Mouse (Mus musculus): ENCODE results near the gene Ifit3b. TPM values are rescaled to one million over a fixed set of nuclear protein-coding genes. Genes with fewer than 3 reads are reported as not detected.
"Not testable (repeated sequence)": the region's sequence is repeated elsewhere in the genome, so short reads cannot be mapped to it uniquely, and the experiment has no call there.

The Ifit3b gene
- polyA plus RNA-seq, 1 experiment from 2014 or later: 0.16 TPM

GRCm38 (mm10) chr19:34623781-34624180, 16.0 kb downstream of the Ifit3b start:
- H3K9ac ChIP-seq (replicated peaks): no peak overlapping the region
- no peaks in the 10 kb centered on the region for H3K9me3 ChIP-seq
- no peak overlapping the region for H3K27ac ChIP-seq
- no peaks in the 10 kb centered on the region for H3K4me1 ChIP-seq (replicated peaks)
- no peaks in the 10 kb centered on the region for H3K36me3 ChIP-seq
- no peaks in the 10 kb centered on the region for H3K27me3 ChIP-seq
- no peak overlapping the region for H3K4me3 ChIP-seq (replicated peaks)
- WGBS: 94% methylated on average over 6 of the region's 6 CpGs
- H3K4me2 ChIP-seq (replicated peaks): no peak overlapping the region
- ATAC-seq: no peak

DNA sequence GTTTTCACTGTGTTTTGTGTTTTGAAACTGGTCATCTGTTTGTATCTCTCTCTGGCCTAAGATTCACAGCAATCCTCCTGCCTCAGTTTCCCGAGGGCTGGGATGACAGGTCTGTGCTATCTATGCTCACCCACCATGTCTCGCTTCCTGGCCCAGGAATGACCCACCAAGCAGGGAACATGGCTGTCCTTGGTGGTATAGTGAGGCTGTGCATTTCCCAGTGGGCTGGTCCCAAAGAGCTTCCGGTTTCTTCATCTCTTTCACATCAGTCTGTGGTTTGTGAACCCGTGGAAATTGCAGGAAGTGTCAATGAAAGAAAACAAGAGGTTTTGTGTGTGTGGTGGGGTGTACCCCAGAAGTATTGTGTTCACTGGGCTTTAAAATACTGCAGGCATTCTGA, 16.9 kb downstream of the Ifit3b start:
- 87% methylated on average over 4 of the region's 4 CpGs for WGBS
- Histone ChIP-seq H3K9me3 (no peaks in the 10 kb centered on the region), H3K4me3 (replicated peaks) (no peak overlapping the region), H3K4me2 (replicated peaks) (no peak overlapping the region), H3K27me3 (no peaks in the 10 kb centered on the region), H3K27ac (no peak overlapping the region), H3K9ac (replicated peaks) (no peak overlapping the region), H3K36me3 (no peaks in the 10 kb centered on the region), H3K4me1 (replicated peaks) (no peaks in the 10 kb centered on the region)
- ATAC-seq: no peak

- H3K36me3 ChIP-seq: no peaks in the 10 kb centered on the region
- no peak overlapping the region for H3K4me2 ChIP-seq (replicated peaks)
- no peaks in the 10 kb centered on the region for H3K27me3 ChIP-seq
- no peaks in the 10 kb centered on the region for H3K4me1 ChIP-seq (replicated peaks)
- H3K9me3 ChIP-seq: no peaks in the 10 kb centered on the region
- H3K27ac ChIP-seq: no peak overlapping the region
- H3K4me3 ChIP-seq (replicated peaks): no peak overlapping the region
- no peak overlapping the region for H3K9ac ChIP-seq (replicated peaks)
- WGBS: 75% methylated on average over 2 of the region's 2 CpGs
- ATAC-seq: no peak
These were observed 19.7 kb downstream of the Ifit3b start for GRCm38 (mm10) chr19:34627496-34627895.

GRCm38 (mm10) chr19:34631487-34631886, 23.7 kb downstream of the Ifit3b start:
- no peak overlapping the region for H3K9ac ChIP-seq (replicated peaks)
- H3K27me3 ChIP-seq: no peaks in the 10 kb centered on the region
- no peak for ATAC-seq
- H3K4me2 ChIP-seq (replicated peaks): no peak overlapping the region
- no peaks in the 10 kb centered on the region for H3K36me3 ChIP-seq
- no peak overlapping the region for H3K27ac ChIP-seq
- no peak overlapping the region for H3K4me3 ChIP-seq (replicated peaks)
- H3K4me1 ChIP-seq (replicated peaks): no peaks in the 10 kb centered on the region
- no peaks in the 10 kb centered on the region for H3K9me3 ChIP-seq

- Histone ChIP-seq H3K27me3 (no peaks in the 10 kb centered on the region), H3K9me3 (no peaks in the 10 kb centered on the region), H3K4me1 (replicated peaks) (no peaks in the 10 kb centered on the region), H3K36me3 (no peaks in the 10 kb centered on the region), H3K4me2 (replicated peaks) (no peak overlapping the region), H3K27ac (no peak overlapping the region), H3K9ac (replicated peaks) (no peak overlapping the region), H3K4me3 (replicated peaks) (no peak overlapping the region)
- WGBS: 88% methylated on average over 2 of the region's 2 CpGs
- no peak for ATAC-seq
These were observed 25.7 kb downstream of the Ifit3b start for GRCm38 (mm10) chr19:34633484-34633883.

DNA sequence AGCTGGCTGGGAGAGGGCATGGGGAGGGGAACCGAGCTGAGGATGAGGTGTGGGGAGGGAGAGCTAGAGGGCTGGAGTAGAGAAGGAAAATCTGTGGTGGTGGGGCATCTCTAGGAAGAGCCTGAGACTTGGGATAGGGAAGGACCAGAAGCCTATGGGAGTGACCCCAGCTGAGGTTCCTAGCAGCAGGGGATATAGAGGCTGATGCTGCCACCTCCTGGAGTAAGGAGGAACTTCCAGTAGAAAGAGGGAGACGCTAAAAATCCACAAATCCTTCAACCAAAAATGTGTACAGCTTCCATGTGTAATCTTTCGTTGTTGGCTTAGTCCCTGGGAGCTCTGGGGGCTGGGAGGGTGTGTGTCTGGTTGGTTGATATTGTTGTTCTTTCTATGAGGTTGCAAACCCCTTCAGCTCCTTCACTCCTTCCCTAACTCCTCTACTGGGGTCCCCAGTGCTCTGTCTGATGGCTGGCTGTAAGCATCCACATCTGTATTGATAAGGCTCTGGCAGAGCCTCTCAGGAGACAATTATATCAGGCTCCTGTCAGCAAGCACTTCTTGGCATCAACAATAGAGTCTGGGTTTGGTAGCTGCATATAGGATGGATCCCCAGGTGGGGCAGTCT, 29.3 kb downstream of the Ifit3b start:
- H3K4me1 ChIP-seq (replicated peaks): no peaks in the 10 kb centered on the region
- 13% methylated on average over 3 of the region's 3 CpGs for WGBS
- no peaks in the 10 kb centered on the region for H3K27me3 ChIP-seq
- no peaks in the 10 kb centered on the region for H3K9me3 ChIP-seq
- no peak overlapping the region for H3K4me2 ChIP-seq (replicated peaks)
- ATAC-seq: peak; percentile 82; the same call in 1 of the 2 replicates
- H3K4me3 ChIP-seq (replicated peaks): no peak overlapping the region
- H3K36me3 ChIP-seq: no peaks in the 10 kb centered on the region
- no peak overlapping the region for H3K9ac ChIP-seq (replicated peaks)
- no peak overlapping the region for H3K27ac ChIP-seq

DNA sequence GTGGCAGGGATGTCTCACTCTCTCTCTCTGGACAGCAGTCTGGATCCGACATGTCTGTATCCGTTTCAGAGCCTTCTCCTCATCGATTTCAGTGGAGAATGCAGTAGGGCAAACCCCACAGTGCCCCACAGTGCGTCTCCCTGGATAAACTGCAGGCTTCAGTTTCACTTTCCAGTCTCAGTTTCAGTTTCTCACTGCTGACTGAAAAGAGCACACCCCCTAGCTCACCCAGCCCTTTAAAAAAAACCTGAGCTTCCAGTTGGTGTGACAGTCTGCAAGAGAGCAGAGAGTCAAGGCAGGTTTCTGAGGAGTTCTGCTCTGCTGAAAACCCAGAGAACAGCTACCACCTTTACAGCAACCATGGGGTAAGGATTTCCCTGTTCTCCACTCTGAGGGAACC, 32.9 kb downstream of the Ifit3b start, which contains the start of the genes Ifit1bl2 and Ifit1:
Gene Ifit1bl2 (minus strand): TSS at position 121 of the 400 bp plus-strand sequence.
Gene Ifit1 (plus strand): TSS at position 249 of the 400 bp plus-strand sequence.
- H3K36me3 ChIP-seq: no peaks in the 10 kb centered on the region
- H3K9me3 ChIP-seq: no peaks in the 10 kb centered on the region
- H3K27me3 ChIP-seq: no peaks in the 10 kb centered on the region
- no peak within 1 kb of the TSS for H3K27ac ChIP-seq
- H3K4me3 ChIP-seq (replicated peaks): no peak within 1 kb of the TSS
- ATAC-seq: no peak
- no peak within 1 kb of the TSS for H3K4me2 ChIP-seq (replicated peaks)
- 69% methylated on average over 4 of the region's 4 CpGs for WGBS
- no peaks in the 10 kb centered on the region for H3K4me1 ChIP-seq (replicated peaks)
- no peak within 1 kb of the TSS for H3K9ac ChIP-seq (replicated peaks)

- Histone ChIP-seq H3K27ac (no peak overlapping the region), H3K9ac (replicated peaks) (no peak overlapping the region), H3K9me3 (no peaks in the 10 kb centered on the region), H3K4me1 (replicated peaks) (no peaks in the 10 kb centered on the region), H3K27me3 (no peaks in the 10 kb centered on the region), H3K36me3 (no peaks in the 10 kb centered on the region), H3K4me2 (replicated peaks) (no peak overlapping the region), H3K4me3 (replicated peaks) (no peak overlapping the region)
- no peak for ATAC-seq
- 86% methylated on average over 5 of the region's 5 CpGs for WGBS
These were observed 34.8 kb downstream of the Ifit3b start for GRCm38 (mm10) chr19:34642616-34643015.

- 90% methylated on average over 8 of the region's 8 CpGs for WGBS
- not testable (repeated sequence) for H3K4me1 ChIP-seq (replicated peaks); ATAC-seq; H3K9me3 ChIP-seq; H3K27me3 ChIP-seq; H3K4me2 ChIP-seq (replicated peaks); H3K9ac ChIP-seq (replicated peaks); H3K36me3 ChIP-seq; H3K4me3 ChIP-seq (replicated peaks); H3K27ac ChIP-seq
These were observed 39.9 kb downstream of the Ifit3b start for GRCm38 (mm10) chr19:34647630-34648029.

DNA sequence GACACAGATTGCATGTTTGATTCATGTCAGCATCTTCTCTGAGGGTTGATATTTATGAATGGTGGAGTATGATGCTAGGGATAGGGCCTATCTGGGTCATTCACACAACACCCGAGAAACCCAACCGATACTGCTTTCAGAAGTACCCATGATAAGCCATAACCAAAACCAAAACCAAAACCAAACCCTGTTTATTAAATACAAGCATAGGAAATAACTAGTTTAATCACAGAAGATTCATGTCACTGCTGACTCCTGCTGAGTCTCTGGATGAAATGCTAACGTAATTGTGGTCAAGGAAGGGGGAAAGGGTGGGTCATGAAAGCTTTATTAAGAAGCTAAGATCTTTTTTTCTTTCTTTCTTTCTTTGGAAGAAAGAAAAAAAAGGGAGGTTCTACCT, 42.5 kb downstream of the Ifit3b start:
- Histone ChIP-seq H3K9me3 (no peaks in the 10 kb centered on the region), H3K4me3 (replicated peaks) (no peak overlapping the region), H3K4me2 (replicated peaks) (no peak overlapping the region), H3K36me3 (no peaks in the 10 kb centered on the region), H3K4me1 (replicated peaks) (no peaks in the 10 kb centered on the region), H3K27ac (no peak overlapping the region), H3K27me3 (no peaks in the 10 kb centered on the region), H3K9ac (replicated peaks) (no peak overlapping the region)
- WGBS: 89% methylated on average over 3 of the region's 3 CpGs
- no peak for ATAC-seq

DNA sequence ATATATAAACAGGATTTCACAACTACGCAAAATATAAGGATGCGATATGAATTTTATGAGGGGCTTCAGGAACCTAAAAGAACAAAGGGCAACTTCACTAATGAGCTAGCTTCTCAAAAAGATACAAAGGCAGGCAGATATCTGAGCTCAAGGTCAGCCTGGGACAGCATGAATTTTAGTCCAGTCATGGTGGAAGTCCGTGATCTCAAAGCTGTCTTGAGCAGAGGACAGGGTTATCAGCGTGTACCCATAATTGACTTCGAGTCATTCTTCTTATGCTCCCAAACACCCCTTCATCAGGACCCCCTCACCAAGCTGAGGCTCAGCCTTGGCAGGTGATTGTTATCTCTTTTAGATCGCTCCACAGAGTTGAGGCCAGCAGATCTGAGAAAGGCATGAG, 43.2 kb downstream of the Ifit3b start:
- Histone ChIP-seq H3K36me3 (no peaks in the 10 kb centered on the region), H3K27ac (no peak overlapping the region), H3K9ac (replicated peaks) (no peak overlapping the region), H3K4me2 (replicated peaks) (no peak overlapping the region), H3K4me3 (replicated peaks) (no peak overlapping the region), H3K9me3 (no peaks in the 10 kb centered on the region), H3K4me1 (replicated peaks) (no peaks in the 10 kb centered on the region), H3K27me3 (no peaks in the 10 kb centered on the region)
- ATAC-seq: no peak
- WGBS: 90% methylated on average over 6 of the region's 6 CpGs

DNA sequence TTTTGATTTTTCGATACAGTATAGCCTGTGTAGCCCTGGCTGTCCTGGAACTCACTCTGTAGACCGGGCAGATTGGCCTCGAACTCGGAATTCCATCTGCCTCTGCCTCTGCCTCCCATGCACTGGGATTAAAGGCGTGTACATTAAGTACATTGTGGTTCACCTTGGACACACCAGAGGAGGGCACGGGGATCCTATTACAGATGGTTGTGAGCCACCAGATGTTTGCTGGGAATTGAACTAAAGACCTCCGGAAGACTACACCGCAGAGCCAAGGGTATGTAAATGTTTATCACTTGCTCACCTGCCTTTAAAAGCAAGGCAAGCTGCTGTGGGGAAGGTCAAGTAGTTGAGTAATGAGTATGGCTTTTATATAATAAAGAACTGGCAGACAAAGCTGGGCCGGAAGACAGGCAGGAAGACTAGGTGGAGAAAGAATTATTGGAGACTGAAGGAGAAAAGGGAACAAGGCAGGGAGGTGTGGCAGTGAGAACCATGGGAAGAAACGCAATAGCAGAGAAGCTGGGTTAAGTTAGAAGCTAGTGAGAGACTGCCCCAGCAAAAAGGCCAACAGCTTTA, 47.5 kb downstream of the Ifit3b start:
- Histone ChIP-seq H3K4me1 (replicated peaks) (no peaks in the 10 kb centered on the region), H3K27me3 (no peaks in the 10 kb centered on the region), H3K36me3 (no peaks in the 10 kb centered on the region), H3K27ac (no peak overlapping the region), H3K4me2 (replicated peaks) (no peak overlapping the region), H3K4me3 (replicated peaks) (no peak overlapping the region), H3K9ac (replicated peaks) (no peak overlapping the region), H3K9me3 (no peaks in the 10 kb centered on the region)
- ATAC-seq: no peak
- 90% methylated on average over 10 of the region's 10 CpGs for WGBS

Measured in midbrain, embryonic 13.5 days (tissue).